Mouse (Mus musculus) bone marrow macrophage, adult 2 months (primary cell): Measurements from ENCODE around the gene Xab2.

ENCODE experiments used
- CTCF ChIP-seq: IDR thresholded peaks from 2 replicates; pipeline ENCODE4 v1.5.1; 2012; ENCODE audit warnings: low read depth, mild to moderate bottlenecking, low read length, moderate library complexity
- POLR2A ChIP-seq: IDR thresholded peaks from 2 replicates; pipeline ENCODE4 v1.6.1; 2012; ENCODE audit warnings: mild to moderate bottlenecking, low read depth, low read length, borderline replicate concordance

- TF ChIP-seq CTCF (no peak), POLR2A (no peak)
These were observed 46.6 kb downstream of the Xab2 start for GRCm38 (mm10) chr8:3574546-3574945.
